Mouse (Mus musculus): ENCODE results near the gene Wdr60. TPM values are rescaled to one million over a fixed set of nuclear protein-coding genes. Genes with fewer than 3 reads are reported as not detected.
"Not testable (repeated sequence)": the region's sequence is repeated elsewhere in the genome, so short reads cannot be mapped to it uniquely, and the experiment has no call there.

Wdr60 gene
- polyA plus RNA-seq, 1 experiment = 5.9 TPM

DNA sequence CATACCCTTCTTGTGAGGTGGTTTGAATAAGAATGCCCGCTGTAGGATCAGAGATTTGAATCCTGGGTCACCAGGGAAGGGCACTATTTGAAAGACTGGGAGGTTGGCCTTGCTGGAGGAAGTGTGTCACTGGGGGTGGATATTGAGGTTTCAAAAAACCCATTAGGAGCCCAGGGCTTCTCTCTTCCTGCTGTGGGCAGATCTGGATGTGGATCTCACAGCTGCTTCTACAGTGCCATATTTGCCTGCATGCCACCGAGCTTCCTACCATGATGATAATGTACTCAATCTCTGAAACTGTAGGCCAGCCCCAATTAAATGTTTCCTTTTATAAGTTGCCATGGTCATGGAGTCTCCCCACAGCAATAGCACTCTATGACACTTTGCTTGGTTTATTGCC, 16.4 kb upstream of the Wdr60 start:
- Histone ChIP-seq H3K4me1 (ENCODE audit: control insufficient read depth, insufficient read depth, low read length) (peaks cover 3% of the 10 kb centered on the region; the same call in 1 of the 2 replicates), H3K27me3 (replicated peaks; ENCODE audit: control insufficient read depth, insufficient read depth, low read length) (no peaks in the 10 kb centered on the region), H3K27ac (ENCODE audit: insufficient read depth, low read depth, low read length) (no peak overlapping the region), H3K4me3 (ENCODE audit: insufficient read depth, low read depth, low read length) (no peak overlapping the region), H3K36me3 (ENCODE audit: control insufficient read depth, insufficient read depth, low read length) (no peaks in the 10 kb centered on the region)
- 95% methylated on average over 2 of the region's 2 CpGs for WGBS
- no peak for DNase-seq
- TF ChIP-seq POLR2A (IDR thresholded peaks at IDR 0.05; ENCODE audit: low read depth, low read length) (no peak), CTCF (conservative IDR thresholded peaks at IDR 0.05; ENCODE audit: insufficient read depth, insufficient read length, low read depth, low read length) (no peak)

DNA sequence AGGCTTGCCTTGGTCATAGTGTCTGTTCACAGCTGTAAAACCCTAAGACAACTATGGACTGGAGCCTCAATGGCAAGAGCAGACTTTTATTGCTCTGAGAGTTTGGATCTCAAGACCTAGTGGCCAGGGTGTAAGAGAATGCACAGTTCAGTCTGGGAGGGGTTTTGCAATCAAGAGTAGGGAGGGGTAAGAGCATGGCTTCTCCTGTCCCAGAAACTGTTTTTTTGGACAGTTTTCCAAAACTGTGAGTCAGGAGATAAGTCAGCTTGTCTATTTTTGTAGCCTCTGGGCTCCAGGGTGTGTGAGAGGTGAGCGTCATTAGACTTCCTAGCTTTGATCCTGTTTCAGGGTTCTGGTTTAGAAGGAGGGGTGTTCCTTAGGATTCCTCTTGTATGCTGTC, 15.7 kb upstream of the Wdr60 start:
- Histone ChIP-seq H3K36me3 (ENCODE audit: control insufficient read depth, insufficient read depth, low read length) (no peaks in the 10 kb centered on the region), H3K27ac (ENCODE audit: insufficient read depth, low read depth, low read length) (no peak overlapping the region), H3K27me3 (replicated peaks; ENCODE audit: control insufficient read depth, insufficient read depth, low read length) (no peaks in the 10 kb centered on the region), H3K4me3 (ENCODE audit: insufficient read depth, low read depth, low read length) (no peak overlapping the region), H3K4me1 (ENCODE audit: control insufficient read depth, insufficient read depth, low read length) (peaks cover 3% of the 10 kb centered on the region; the same call in 1 of the 2 replicates)
- WGBS = 97% methylated on average over 1 of the region's 1 CpGs
- TF ChIP-seq POLR2A (IDR thresholded peaks at IDR 0.05; ENCODE audit: low read depth, low read length) = no peak
- TF ChIP-seq CTCF (conservative IDR thresholded peaks at IDR 0.05; ENCODE audit: insufficient read depth, insufficient read length, low read depth, low read length) = no peak
- DNase-seq = no peak

DNA sequence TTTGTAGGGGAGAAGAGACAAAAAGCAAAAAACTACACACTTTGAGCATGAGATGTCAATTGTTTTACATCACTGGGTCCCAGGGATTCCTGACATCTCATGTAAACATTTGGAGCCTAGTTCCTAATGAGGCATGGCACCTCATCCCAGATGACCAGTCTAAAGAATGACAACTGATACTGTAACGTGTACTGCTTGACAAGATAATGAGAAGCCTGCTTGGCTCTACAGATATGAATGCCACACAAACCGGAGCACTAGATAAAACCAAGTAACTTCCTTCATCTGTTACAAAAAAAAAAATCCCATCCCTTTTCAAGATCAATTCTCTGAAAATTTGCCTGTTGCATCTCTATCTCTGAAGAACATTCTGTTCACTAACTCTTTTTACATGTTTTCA, 14.1 kb upstream of the Wdr60 start:
- WGBS = 69% methylated on average over 2 of the region's 2 CpGs

DNA sequence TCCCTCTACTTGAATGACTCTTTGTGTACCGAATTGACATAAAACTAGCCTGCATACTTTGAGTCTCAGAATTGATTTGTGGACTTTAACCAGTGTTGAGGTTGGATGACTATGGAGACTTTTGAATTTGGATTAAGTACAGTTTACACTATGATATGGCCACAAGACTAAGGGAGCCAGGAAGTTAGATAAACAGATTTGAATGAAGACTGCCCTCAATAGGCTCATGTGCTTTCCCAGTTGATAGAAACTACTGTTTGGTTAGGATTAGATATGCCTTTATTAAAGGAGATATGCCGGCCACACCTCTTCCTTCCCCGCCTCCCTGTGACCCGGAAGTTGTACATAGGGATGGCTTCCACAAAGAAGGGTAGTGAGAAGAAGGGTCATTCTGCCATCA, 12.8 kb upstream of the Wdr60 start:
- Histone ChIP-seq H3K4me1 (ENCODE audit: control insufficient read depth, insufficient read depth, low read length) (peaks cover 3% of the 10 kb centered on the region; the same call in 1 of the 2 replicates), H3K27me3 (replicated peaks; ENCODE audit: control insufficient read depth, insufficient read depth, low read length) (no peaks in the 10 kb centered on the region), H3K4me3 (ENCODE audit: insufficient read depth, low read depth, low read length) (no peak overlapping the region), H3K27ac (ENCODE audit: insufficient read depth, low read depth, low read length) (no peak overlapping the region), H3K36me3 (ENCODE audit: control insufficient read depth, insufficient read depth, low read length) (no peaks in the 10 kb centered on the region)
- no peak for DNase-seq
- no peak for TF ChIP-seq CTCF (conservative IDR thresholded peaks at IDR 0.05; ENCODE audit: insufficient read depth, insufficient read length, low read depth, low read length)
- TF ChIP-seq POLR2A (IDR thresholded peaks at IDR 0.05; ENCODE audit: low read depth, low read length) = no peak
- WGBS = 89% methylated on average over 4 of the region's 4 CpGs

More for the DNA sequence above, 14.1 kb upstream of the Wdr60 start:
- H3K4me1 ChIP-seq (ENCODE audit: control insufficient read depth, insufficient read depth, low read length) = peaks cover 3% of the 10 kb centered on the region; the same call in 1 of the 2 replicates
- no peak for DNase-seq
- no peaks in the 10 kb centered on the region for H3K36me3 ChIP-seq (ENCODE audit: control insufficient read depth, insufficient read depth, low read length)
- H3K27me3 ChIP-seq (replicated peaks; ENCODE audit: control insufficient read depth, insufficient read depth, low read length) = no peaks in the 10 kb centered on the region
- H3K27ac ChIP-seq (ENCODE audit: insufficient read depth, low read depth, low read length) = no peak overlapping the region
- no peak for TF ChIP-seq CTCF (conservative IDR thresholded peaks at IDR 0.05; ENCODE audit: insufficient read depth, insufficient read length, low read depth, low read length)
- no peak for TF ChIP-seq POLR2A (IDR thresholded peaks at IDR 0.05; ENCODE audit: low read depth, low read length)
- H3K4me3 ChIP-seq (ENCODE audit: insufficient read depth, low read depth, low read length) = no peak overlapping the region

DNA sequence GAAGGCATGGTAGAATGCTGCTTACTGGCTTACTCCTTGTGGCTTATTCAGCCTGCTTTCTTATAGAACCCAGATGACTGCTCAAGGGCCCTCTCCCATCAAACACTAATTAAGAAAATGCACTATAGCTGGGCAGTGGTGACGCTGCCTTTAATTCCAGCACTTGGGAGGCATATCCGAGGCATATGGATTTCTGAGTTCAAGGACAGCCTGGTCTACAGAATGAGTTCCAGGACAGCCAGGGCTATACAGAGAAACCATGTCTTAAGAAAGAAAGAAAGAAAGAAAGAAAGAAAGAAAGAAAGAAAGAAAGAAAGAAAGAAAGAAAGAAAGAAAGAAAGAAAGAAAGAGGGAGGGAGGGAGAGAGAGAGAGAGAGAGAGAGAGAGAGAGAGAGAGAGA, 12.3 kb upstream of the Wdr60 start, which contains the start of gene Gm11027:
Gm11027 (plus strand) TSS at position 301 of the 400 bp plus-strand sequence.
- not testable (repeated sequence) for DNase-seq; H3K36me3 ChIP-seq (ENCODE audit: control insufficient read depth, insufficient read depth, low read length); H3K4me1 ChIP-seq (ENCODE audit: control insufficient read depth, insufficient read depth, low read length); H3K27ac ChIP-seq (ENCODE audit: insufficient read depth, low read depth, low read length); H3K4me3 ChIP-seq (ENCODE audit: insufficient read depth, low read depth, low read length); H3K27me3 ChIP-seq (replicated peaks; ENCODE audit: control insufficient read depth, insufficient read depth, low read length)
- 80% methylated on average over 2 of the region's 2 CpGs for WGBS

DNA sequence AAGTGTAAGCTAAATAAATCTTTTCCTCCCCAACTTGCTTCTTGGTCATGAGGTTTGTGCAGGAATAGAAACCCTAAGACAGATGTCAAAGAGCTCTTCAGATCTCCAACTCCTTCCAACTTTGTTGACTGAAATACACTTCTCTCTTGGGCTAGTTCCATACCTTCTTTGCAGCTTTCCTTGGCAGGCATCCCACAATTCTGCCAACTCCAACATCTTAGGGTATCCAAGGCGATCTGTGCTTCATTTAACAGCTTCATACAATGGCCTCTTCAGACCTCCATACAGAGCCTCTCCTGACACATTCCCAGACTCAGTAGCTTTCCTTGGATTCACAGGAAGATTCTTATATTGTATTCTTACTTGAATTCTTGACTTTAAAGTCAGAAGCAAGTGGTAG, 10.9 kb upstream of the Wdr60 start:
- WGBS = 52% methylated on average over 1 of the region's 1 CpGs
- no peak for TF ChIP-seq CTCF (conservative IDR thresholded peaks at IDR 0.05; ENCODE audit: insufficient read depth, insufficient read length, low read depth, low read length)
- TF ChIP-seq POLR2A (IDR thresholded peaks at IDR 0.05; ENCODE audit: low read depth, low read length) = no peak
- H3K36me3 ChIP-seq (ENCODE audit: control insufficient read depth, insufficient read depth, low read length) = no peaks in the 10 kb centered on the region
- H3K4me1 ChIP-seq (ENCODE audit: control insufficient read depth, insufficient read depth, low read length) = no peaks in the 10 kb centered on the region
- no peak overlapping the region for H3K4me3 ChIP-seq (ENCODE audit: insufficient read depth, low read depth, low read length)
- no peaks in the 10 kb centered on the region for H3K27me3 ChIP-seq (replicated peaks; ENCODE audit: control insufficient read depth, insufficient read depth, low read length)
- no peak for DNase-seq
- no peak overlapping the region for H3K27ac ChIP-seq (ENCODE audit: insufficient read depth, low read depth, low read length)

DNA sequence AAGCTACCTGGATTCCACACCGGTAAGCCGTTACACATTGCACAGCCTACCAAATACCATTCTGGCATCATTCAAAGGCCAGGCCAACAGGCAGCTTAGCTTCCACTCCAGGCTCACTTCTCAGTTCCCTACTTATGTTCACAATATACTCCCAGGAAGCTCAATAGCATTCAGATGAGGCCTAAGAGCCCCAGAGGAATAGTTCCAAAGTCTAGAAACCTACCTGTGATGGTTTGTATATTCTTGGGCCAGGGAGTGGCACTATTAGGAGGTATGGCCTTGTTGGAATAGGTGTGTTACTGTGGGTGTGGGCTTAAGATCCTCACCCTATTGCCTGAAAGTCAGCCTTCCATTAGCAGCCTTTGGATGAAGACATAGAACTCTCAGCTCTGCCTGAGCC, 8.2 kb upstream of the Wdr60 start:
- DNase-seq = no peak
- Histone ChIP-seq H3K36me3 (ENCODE audit: control insufficient read depth, insufficient read depth, low read length) (no peaks in the 10 kb centered on the region), H3K4me1 (ENCODE audit: control insufficient read depth, insufficient read depth, low read length) (no peaks in the 10 kb centered on the region), H3K27ac (ENCODE audit: insufficient read depth, low read depth, low read length) (no peak overlapping the region), H3K27me3 (replicated peaks; ENCODE audit: control insufficient read depth, insufficient read depth, low read length) (no peaks in the 10 kb centered on the region), H3K4me3 (ENCODE audit: insufficient read depth, low read depth, low read length) (no peak overlapping the region)
- WGBS = 98% methylated on average over 2 of the region's 2 CpGs
- TF ChIP-seq CTCF (conservative IDR thresholded peaks at IDR 0.05; ENCODE audit: insufficient read depth, insufficient read length, low read depth, low read length) = no peak
- TF ChIP-seq POLR2A (IDR thresholded peaks at IDR 0.05; ENCODE audit: low read depth, low read length) = no peak

DNA sequence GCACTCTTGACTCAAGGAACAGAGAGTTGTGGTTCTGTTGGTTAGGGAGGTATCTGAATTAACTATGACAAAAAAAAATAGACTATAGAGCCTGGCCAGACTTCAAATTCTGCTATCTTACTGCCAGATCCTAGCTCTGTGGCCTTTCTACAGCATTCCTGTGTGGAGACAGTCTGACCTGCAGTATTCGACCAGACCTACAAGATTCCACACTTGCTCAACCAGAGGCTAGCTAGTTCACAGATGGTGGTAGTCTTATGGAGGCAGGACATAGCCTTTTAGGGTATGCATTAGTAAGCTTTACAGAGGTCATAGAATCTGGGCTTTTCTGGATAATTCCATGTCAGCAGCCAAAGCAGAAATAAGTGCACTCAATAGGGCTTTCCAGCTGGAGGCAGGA, 7.7 kb upstream of the Wdr60 start:
- Histone ChIP-seq H3K4me1 (ENCODE audit: control insufficient read depth, insufficient read depth, low read length) (no peaks in the 10 kb centered on the region), H3K27me3 (replicated peaks; ENCODE audit: control insufficient read depth, insufficient read depth, low read length) (no peaks in the 10 kb centered on the region; the same call in 1 of the 2 replicates), H3K36me3 (ENCODE audit: control insufficient read depth, insufficient read depth, low read length) (no peaks in the 10 kb centered on the region), H3K4me3 (ENCODE audit: insufficient read depth, low read depth, low read length) (no peak overlapping the region), H3K27ac (ENCODE audit: insufficient read depth, low read depth, low read length) (no peak overlapping the region)
- no peak for TF ChIP-seq POLR2A (IDR thresholded peaks at IDR 0.05; ENCODE audit: low read depth, low read length)
- TF ChIP-seq CTCF (conservative IDR thresholded peaks at IDR 0.05; ENCODE audit: insufficient read depth, insufficient read length, low read depth, low read length) = no peak
- no peak for DNase-seq
- WGBS = 69% methylated on average over 1 of the region's 1 CpGs
